Mouse (Mus musculus) stomach, postnatal 0 days (tissue): ENCODE data around the gene Negr1.

Experiments
- CTCF ChIP-seq: IDR thresholded peaks from 2 replicates; pipeline ENCODE4 v1.5.1; 2016; ENCODE audit warnings: antibody characterized with exemption, low read depth, mild to moderate bottlenecking, moderate library complexity
- EP300 ChIP-seq: optimal IDR thresholded peaks from 2 replicates; pipeline ENCODE3; 2016; ENCODE audit warnings: antibody characterized with exemption

GRCm38 (mm10) chr3:157116024-157116423 is 554.4 kb downstream of the Negr1 start:
- no peak for TF ChIP-seq CTCF
- TF ChIP-seq EP300: no peak
